Mouse (Mus musculus) embryonic fibroblast, embryonic 13.5 days (primary cell): ENCODE measurements at regions not wholly inside any gene's neighbourhood (a gene's known extent, or its start where the extent isn't known, plus 50 kb on each side); places are given as distances from the start of the nearest gene placed in this dataset.

Experiments used
- CTCF ChIP-seq: IDR thresholded peaks from 2 replicates; pipeline ENCODE4 v1.5.1; 2011; ENCODE audit warnings: mild to moderate bottlenecking, control low read depth, low read length, moderate library complexity, borderline replicate concordance; ENCODE audit not compliant: insufficient read depth
- POLR2A ChIP-seq: IDR thresholded peaks from 2 replicates; pipeline ENCODE4 v1.6.1; 2011; ENCODE audit warnings: low read depth, mild to moderate bottlenecking, control low read depth, low read length, moderate library complexity

GRCm38 (mm10) chr13:107931216-107931615 is 113.0 kb upstream of the Smim15 start:
- TF ChIP-seq CTCF (no peak), POLR2A (no peak)
